Mouse (Mus musculus) midbrain, postnatal 0 days (tissue): ENCODE measurements around the gene Gm13288. TPM values are rescaled to one million over a fixed set of nuclear protein-coding genes. Genes with fewer than 3 reads are reported as not detected.
A peak's percentile ranks its signal among the peaks of the same experiment; 100 is the strongest.
"Not testable (repeated sequence)": the region's sequence is repeated elsewhere in the genome, so short reads cannot be mapped to it uniquely, and the experiment has no call there.

Experiments
- ATAC-seq: fragments of 200-750 bp; cut with Nextera tagmentation; 2 replicates; pipeline ENCODE4 v1.8.0; 2017; ENCODE audit warnings: moderate number of reproducible peaks, mild to moderate bottlenecking, moderate TSS enrichment, moderate library complexity; ENCODE audit not compliant: low FRiP score
- DNase-seq: peaks from one replicate; pipeline ENCODE4 v3.0.0-alpha.2; 2015; ENCODE audit warnings: low spot score
- H3K27ac ChIP-seq: fragments of 300-500 bp; sonication (generic); 2 replicates; pipeline ENCODE4 v1.5.1; 2014; ENCODE audit warnings: low read depth, mild to moderate bottlenecking, low read length, mixed read lengths
- H3K27me3 ChIP-seq: fragments of 300-500 bp; sonication (generic); 2 replicates; pipeline ENCODE4 v1.6.1; 2014; ENCODE audit warnings: low read length, control low read depth, mixed read lengths; ENCODE audit not compliant: insufficient read depth
- H3K36me3 ChIP-seq: fragments of 300-500 bp; sonication (generic); 2 replicates; pipeline ENCODE4 v1.6.1; 2014; ENCODE audit warnings: low read length, control low read depth, mixed read lengths; ENCODE audit not compliant: insufficient read depth
- H3K4me1 ChIP-seq: fragments of 300-500 bp; sonication (generic); 2 replicates; pipeline ENCODE4 v1.6.1; 2014; ENCODE audit warnings: mild to moderate bottlenecking, control low read depth, antibody characterized with exemption, low read length, mixed read lengths; ENCODE audit not compliant: insufficient read depth
- H3K4me2 ChIP-seq: fragments of 300-500 bp; sonication (generic); 2 replicates; pipeline ENCODE4 v1.6.1; 2014; ENCODE audit warnings: low read depth, mild to moderate bottlenecking, low read length, mixed read lengths; ENCODE audit not compliant: poor library complexity, severe bottlenecking
- H3K4me3 ChIP-seq: fragments of 300-500 bp; sonication (generic); 2 replicates; pipeline ENCODE4 v1.5.1; 2014; ENCODE audit warnings: low read depth, mild to moderate bottlenecking, low read length, moderate library complexity
- H3K9ac ChIP-seq: fragments of 300-500 bp; sonication (generic); replicated peaks from 2 replicates; pipeline ENCODE4 v1.6.1; 2014; ENCODE audit warnings: mild to moderate bottlenecking, low read length, moderate library complexity, mixed read lengths; ENCODE audit not compliant: poor library complexity, severe bottlenecking
- H3K9me3 ChIP-seq: fragments of 300-500 bp; sonication (generic); 2 replicates; pipeline ENCODE4 v1.6.1; 2016; ENCODE audit warnings: low read length, control low read depth
- CTCF ChIP-seq: IDR thresholded peaks from 2 replicates; pipeline ENCODE4 v1.5.1; 2016; ENCODE audit warnings: antibody characterized with exemption, mild to moderate bottlenecking
- whole genome bisulfite sequencing: fragments of 180-500 bp; shearing (Covaris S2); extraction: QIAGEN DNeasy Blood & Tissue Kit; methylation state at CpG from one replicate; pipeline ENCODE4 v1.1.7; 2014; 5-methylcytosine and 5-hydroxymethylcytosine counted together
- polyA plus RNA-seq: library from polyadenylated mRNA; unstranded; fragments of >200 nt; fragmentation: Nextera tagmentation; extraction: Ambion mirVana; gene quantifications from 2 replicates; pipeline ENCODE4 v1.2.1, GENCODE M21; 2015
- total RNA-seq: library from RNA; depleted of rRNA; stranded (reverse); fragments of >200 nt; gene quantifications from 2 replicates; pipeline ENCODE4 v1.2.3, GENCODE M21; 2014

Gene Gm13288
- total and polyA plus RNA-seq, 2 experiments from 2014 or later: not detected

- not testable (repeated sequence) for H3K9ac ChIP-seq, H3K36me3 ChIP-seq, H3K4me3 ChIP-seq, H3K4me1 ChIP-seq, H3K9me3 ChIP-seq, H3K27me3 ChIP-seq, ATAC-seq, DNase-seq, H3K27ac ChIP-seq
- WGBS: no CpG with 5 or more reads among the region's 34 CpGs
- peak; percentile 14; the same call in 1 of the 2 replicates for TF ChIP-seq CTCF
- peak overlapping the region; percentile 35 for H3K4me2 ChIP-seq
These were observed 430 bp downstream of the Gm13288 start for GRCm38 (mm10) chr4:88805761-88806160.

- Histone ChIP-seq H3K9ac (no peak within 1 kb of the TSS), H3K4me3 (no peak within 1 kb of the TSS), H3K9me3 (no peaks in the 10 kb centered on the region), H3K27ac (no peak within 1 kb of the TSS), H3K4me1 (no peaks in the 10 kb centered on the region), H3K27me3 (no peaks in the 10 kb centered on the region), H3K4me2 (no peak within 1 kb of the TSS), H3K36me3 (no peaks in the 10 kb centered on the region)
- 66% methylated on average over 3 of the region's 3 CpGs for WGBS
- no peak for ATAC-seq
- TF ChIP-seq CTCF: no peak
- no peak for DNase-seq
These were observed 10.6 kb downstream of the Gm13288 start, which contains the start of gene Ifna7 for GRCm38 (mm10) chr4:88815928-88816327. Gene Ifna7, plus strand, starts transcription at chr4:88816228.

GRCm38 (mm10) chr4:88819659-88820058, 14.3 kb downstream of the Gm13288 start, which contains the start of gene Ifna11:
Gene Ifna11, plus strand, starts transcription at chr4:88819959.
- H3K4me3 ChIP-seq: no peak within 1 kb of the TSS
- ATAC-seq (no peak), DNase-seq (no peak)
- no peak within 1 kb of the TSS for H3K27ac ChIP-seq
- H3K9ac ChIP-seq: no peak within 1 kb of the TSS
- no peaks in the 10 kb centered on the region for H3K36me3 ChIP-seq
- no peaks in the 10 kb centered on the region for H3K9me3 ChIP-seq
- H3K4me1 ChIP-seq: no peaks in the 10 kb centered on the region
- no peak within 1 kb of the TSS for H3K4me2 ChIP-seq
- no peaks in the 10 kb centered on the region for H3K27me3 ChIP-seq
- TF ChIP-seq CTCF: no peak
- WGBS: 89% methylated on average over 1 of the region's 1 CpGs

- Histone ChIP-seq H3K4me3 (no peak overlapping the region), H3K27ac (no peak overlapping the region), H3K4me2 (no peak overlapping the region), H3K27me3 (no peaks in the 10 kb centered on the region), H3K9me3 (no peaks in the 10 kb centered on the region), H3K36me3 (no peaks in the 10 kb centered on the region), H3K4me1 (no peaks in the 10 kb centered on the region), H3K9ac (no peak overlapping the region)
- ATAC-seq (no peak), DNase-seq (peak; percentile 42)
- TF ChIP-seq CTCF: peak; percentile 75
- 18% methylated on average over 4 of the region's 4 CpGs for WGBS
These were observed 17.7 kb downstream of the Gm13288 start for GRCm38 (mm10) chr4:88822995-88823394.

- H3K4me2 ChIP-seq, ATAC-seq, H3K27me3 ChIP-seq, DNase-seq, H3K27ac ChIP-seq, H3K4me3 ChIP-seq, H3K4me1 ChIP-seq, H3K36me3 ChIP-seq, H3K9ac ChIP-seq, H3K9me3 ChIP-seq: not testable (repeated sequence)
These were observed 21.8 kb downstream of the Gm13288 start, which contains the start of gene Ifna6 for GRCm38 (mm10) chr4:88827116-88827515. Gene Ifna6, plus strand, starts transcription at chr4:88827416.

- Histone ChIP-seq H3K27ac (no peak overlapping the region), H3K4me3 (no peak overlapping the region), H3K4me2 (no peak overlapping the region), H3K4me1 (no peaks in the 10 kb centered on the region), H3K36me3 (no peaks in the 10 kb centered on the region), H3K9ac (no peak overlapping the region), H3K27me3 (no peaks in the 10 kb centered on the region), H3K9me3 (no peaks in the 10 kb centered on the region)
- 19% methylated on average over 4 of the region's 4 CpGs for WGBS
- peak; percentile 17 for DNase-seq
- TF ChIP-seq CTCF: peak; percentile 74
- no peak for ATAC-seq
These were observed 25.2 kb downstream of the Gm13288 start for GRCm38 (mm10) chr4:88830523-88830922.

- H3K9ac ChIP-seq, H3K4me3 ChIP-seq, H3K4me2 ChIP-seq, H3K4me1 ChIP-seq, H3K9me3 ChIP-seq, H3K27ac ChIP-seq, H3K27me3 ChIP-seq, H3K36me3 ChIP-seq, DNase-seq, ATAC-seq: not testable (repeated sequence)
- 73% methylated on average over 1 of the region's 1 CpGs for WGBS
These were observed 29.9 kb downstream of the Gm13288 start, which contains the start of gene Ifna5 for GRCm38 (mm10) chr4:88835225-88835624. Gene Ifna5, plus strand, starts transcription at chr4:88835525.
